Comparison of ENCODE assay signal across 9 mouse cellular contexts in genomic region chr7:4082804-4083203, GRCm38 (mm10). TPM values are rescaled to one million over a fixed set of nuclear protein-coding genes. Genes with fewer than 3 reads are reported as not detected.
A peak's percentile ranks its signal among the peaks of the same experiment; 100 is the strongest.
DNase-seq lines count a peak whose midpoint lies in the region; ATAC-seq and TF ChIP-seq lines count a peak whose summit lies in the region.
"Had no signal": no experiment of that assay in that cellular context is flagged by ENCODE, and none has a peak within 500 bp of the region (broad histone marks: within the 10 kb centered on the region; RNA-seq: fewer than 3 reads in every experiment).

No protein-coding gene starts in this region.

- H3K9me3 ChIP-seq in embryonic facial prominence, embryonic 14.5 days (ENCODE audit: control insufficient read depth, low read length) = no peaks in the 10 kb centered on the region
- H3K9me3 ChIP-seq in embryonic facial prominence, embryonic 10.5 days = no peaks in the 10 kb centered on the region
- H3K9me3 ChIP-seq: heart, embryonic 15.5 days had no signal

- no peak overlapping the region for H3K4me3 ChIP-seq in embryonic facial prominence, embryonic 14.5 days (ENCODE audit: low read depth, low read length)
- no peak overlapping the region for H3K4me3 ChIP-seq in embryonic facial prominence, embryonic 10.5 days
- H3K4me3 ChIP-seq: heart, embryonic 15.5 days had no signal

- TF ChIP-seq CTCF in Patski (IDR thresholded peaks at IDR 0.05) = no peak

- H3K4me1 ChIP-seq in embryonic facial prominence, embryonic 14.5 days (ENCODE audit: control insufficient read depth, insufficient read depth, low read length) = no peaks in the 10 kb centered on the region
- no peaks in the 10 kb centered on the region for H3K4me1 ChIP-seq in embryonic facial prominence, embryonic 10.5 days
- H3K4me1 ChIP-seq: heart, embryonic 15.5 days had no signal

- H3K36me3 ChIP-seq in embryonic facial prominence, embryonic 14.5 days (ENCODE audit: control insufficient read depth, insufficient read depth, low read length) = no peaks in the 10 kb centered on the region
- H3K36me3 ChIP-seq in embryonic facial prominence, embryonic 10.5 days (replicated peaks) = no peaks in the 10 kb centered on the region
- H3K36me3 ChIP-seq: heart, embryonic 15.5 days had no signal

- CTCF ChIA-PET in Patski (lab: Charles Lee) = no interaction called here

- in situ Hi-C loops in Patski (cut with MboI; ENCODE audit: low pct_unique_long_range_greater_than_20kb) = no loop called here

- POLR2A ChIA-PET in Patski (lab: Charles Lee) = no interaction called here

- DNase-seq in embryonic facial prominence, embryonic 14.5 days (ENCODE audit: low spot score) = peak; percentile 13
- no peak for DNase-seq in embryonic facial prominence, embryonic 10.5 days (ENCODE audit: low spot score)
- no peak for DNase-seq in Patski (ENCODE audit: low read depth, low spot score)
- DNase-seq in kidney, postnatal 14 days = peak; percentile 8
- peak; percentile 67 to 71 for DNase-seq in natural killer cell, adult 2 months (ENCODE audit: low spot score in 2 of 2)
- no peak for DNase-seq in cerebellum, postnatal 4 days (ENCODE audit: low spot score in 2 of 2)
- no peak for DNase-seq in retina, embryonic 14.5 days (ENCODE audit: low spot score)
- no peak for DNase-seq in testis, postnatal 10 days (ENCODE audit: low spot score)

- H3K9ac ChIP-seq in embryonic facial prominence, embryonic 14.5 days (ENCODE audit: low read depth, low read length) = no peak overlapping the region
- H3K9ac ChIP-seq: heart, embryonic 15.5 days had no signal

- H3K27me3 ChIP-seq in embryonic facial prominence, embryonic 14.5 days (replicated peaks; ENCODE audit: control insufficient read depth, insufficient read depth, low read length) = no peaks in the 10 kb centered on the region
- no peaks in the 10 kb centered on the region for H3K27me3 ChIP-seq in embryonic facial prominence, embryonic 10.5 days (replicated peaks; ENCODE audit: low read depth, poor library complexity, severe bottlenecking)
- no peaks in the 10 kb centered on the region for H3K27me3 ChIP-seq in Patski
- H3K27me3 ChIP-seq: heart, embryonic 15.5 days had no signal

- WGBS in embryonic facial prominence, embryonic 14.5 days = 46% methylated on average over 2 of the region's 2 CpGs
- 61% methylated on average over 2 of the region's 2 CpGs for WGBS in embryonic facial prominence, embryonic 10.5 days

- no peak for ATAC-seq in embryonic facial prominence, embryonic 14.5 days (ENCODE audit: low read depth)
- ATAC-seq in Patski = peak; percentile 46

- H3K27ac ChIP-seq in embryonic facial prominence, embryonic 14.5 days (replicated peaks; ENCODE audit: low read depth, low read length) = no peak overlapping the region
- H3K27ac ChIP-seq in embryonic facial prominence, embryonic 10.5 days (replicated peaks) = no peak overlapping the region
- H3K27ac ChIP-seq: heart, embryonic 15.5 days had no signal

- no peak overlapping the region for H3K4me2 ChIP-seq in embryonic facial prominence, embryonic 14.5 days (ENCODE audit: low read depth, low read length)
- H3K4me2 ChIP-seq: heart, embryonic 15.5 days had no signal

RNA-seq across cellular contexts. Expression of gene Lair1, which starts 19.8 kb away (rescaled TPM):
- 0.63 and 0.79 TPM in 2 replicates for polyA plus RNA-seq in embryonic facial prominence, embryonic 14.5 days (2014; fragmentation: Nextera tagmentation; extraction: Ambion mirVana)
- 0.13 and 0.22 TPM in 2 replicates for polyA plus RNA-seq in embryonic facial prominence, embryonic 10.5 days (2016; fragmentation: Nextera tagmentation; extraction: Ambion mirVana)
- polyA plus RNA-seq in Patski (2021) = 0.01 TPM

RNA-seq across cellular contexts. Expression of gene Ttyh1, which starts 36.4 kb away (rescaled TPM):
- polyA plus RNA-seq in embryonic facial prominence, embryonic 14.5 days (2014; fragmentation: Nextera tagmentation; extraction: Ambion mirVana) = 8.1 and 8.7 TPM in 2 replicates
- 10.5 and 10.9 TPM in 2 replicates for polyA plus RNA-seq in embryonic facial prominence, embryonic 10.5 days (2016; fragmentation: Nextera tagmentation; extraction: Ambion mirVana)
- 0.12 TPM for polyA plus RNA-seq in Patski (2021)

RNA-seq across cellular contexts. Expression of gene Leng8, which starts 54.0 kb away (rescaled TPM):
- polyA plus RNA-seq in embryonic facial prominence, embryonic 14.5 days (2014; fragmentation: Nextera tagmentation; extraction: Ambion mirVana) = 38.7 and 49.8 TPM in 2 replicates
- 68.1 and 68.2 TPM in 2 replicates for polyA plus RNA-seq in embryonic facial prominence, embryonic 10.5 days (2016; fragmentation: Nextera tagmentation; extraction: Ambion mirVana)
- polyA plus RNA-seq in Patski (2021) = 92.8 TPM

Comparison
In these comparisons a context has a peak if more than half of its experiments do, and no peak if none do; other contexts are left out.
1. DNase-seq: peak in embryonic facial prominence, embryonic 14.5 days (single experiment), kidney, postnatal 14 days (single experiment) and natural killer cell, adult 2 months (2 of 2); none in embryonic facial prominence, embryonic 10.5 days (single experiment), Patski (single experiment), cerebellum, postnatal 4 days (0 of 2), retina, embryonic 14.5 days (single experiment) and testis, postnatal 10 days (single experiment).